1 mouse cellular context compared by ENCODE assay signal in the genomic region with DNA sequence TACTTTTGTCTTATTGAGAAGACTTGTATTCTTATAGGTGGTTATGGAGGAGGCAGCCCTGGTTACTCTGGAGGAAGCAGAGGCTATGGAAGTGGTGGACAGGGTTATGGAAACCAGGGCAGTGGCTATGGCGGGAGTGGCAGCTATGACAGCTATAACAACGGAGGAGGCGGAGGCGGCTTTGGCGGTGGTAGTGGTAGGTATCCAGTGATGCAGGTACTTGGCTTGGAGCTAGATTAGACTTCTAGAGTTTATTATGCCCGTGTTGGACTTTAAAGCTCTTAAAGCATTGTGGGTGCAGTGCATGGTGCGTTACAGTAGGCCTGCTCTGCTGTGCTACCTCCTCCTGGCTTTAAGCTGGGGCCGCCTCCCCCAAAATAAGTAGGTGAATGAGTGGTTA.
A peak's percentile ranks its signal among the peaks of the same experiment; 100 is the strongest.
TF ChIP-seq lines count a peak whose summit lies in the region.

No protein-coding gene starts in this region.

TF ChIP-seq in MEL, 35 proteins besides CTCF, POLR2A, EP300 and RAD21:
- TF ChIP-seq TAL1 (IDR thresholded peaks at IDR 0.05; ENCODE audit: low read length): no peak
- no peak for TF ChIP-seq MEF2A (IDR thresholded peaks at IDR 0.05; ENCODE audit: extremely low read depth, insufficient replicate concordance, low read depth, low read length, poor library complexity, severe bottlenecking)
- peak; percentile 22; the same call in 1 of the 2 replicates for TF ChIP-seq CHD1 (IDR thresholded peaks at IDR 0.05; ENCODE audit: low read depth, low read length)
- 0 out of 2 replicates have a peak, but pooled peaks have one; percentile 14 for TF ChIP-seq MXI1 (IDR thresholded peaks at IDR 0.05; ENCODE audit: low read depth, low read length)
